Mouse (Mus musculus) C2C12 (cell line): Measurements from ENCODE around the gene Nelfb.

ENCODE experiments used
- CEBPB ChIP-seq: IDR thresholded peaks from one replicate; pipeline ENCODE4 v1.6.1; 2011; ENCODE audit warnings: low read depth, mild to moderate bottlenecking, control low read depth, moderate library complexity
- CTCF ChIP-seq: IDR thresholded peaks from one replicate; pipeline ENCODE4 v1.5.1; 2011; ENCODE audit not compliant: control insufficient read depth, insufficient read depth, insufficient read length
- FOSL1 ChIP-seq: IDR thresholded peaks from one replicate; pipeline ENCODE4 v1.8.0; 2011; ENCODE audit warnings: mild to moderate bottlenecking, low read length; ENCODE audit not compliant: poor library complexity, insufficient read depth, severe bottlenecking
- MYOD1 ChIP-seq: IDR thresholded peaks from one replicate; pipeline ENCODE4 v1.6.1; 2011; ENCODE audit warnings: low read depth; ENCODE audit not compliant: control insufficient read depth, insufficient read length
- MYOG ChIP-seq: IDR thresholded peaks from one replicate; pipeline ENCODE4 v1.6.1; 2011; ENCODE audit not compliant: control insufficient read depth, insufficient read length; ENCODE audit errors: extremely low read depth
- USF1 ChIP-seq: IDR thresholded peaks from one replicate; pipeline ENCODE4 v1.6.1; 2011; ENCODE audit warnings: low read depth, mild to moderate bottlenecking, control low read depth, moderate library complexity

DNA sequence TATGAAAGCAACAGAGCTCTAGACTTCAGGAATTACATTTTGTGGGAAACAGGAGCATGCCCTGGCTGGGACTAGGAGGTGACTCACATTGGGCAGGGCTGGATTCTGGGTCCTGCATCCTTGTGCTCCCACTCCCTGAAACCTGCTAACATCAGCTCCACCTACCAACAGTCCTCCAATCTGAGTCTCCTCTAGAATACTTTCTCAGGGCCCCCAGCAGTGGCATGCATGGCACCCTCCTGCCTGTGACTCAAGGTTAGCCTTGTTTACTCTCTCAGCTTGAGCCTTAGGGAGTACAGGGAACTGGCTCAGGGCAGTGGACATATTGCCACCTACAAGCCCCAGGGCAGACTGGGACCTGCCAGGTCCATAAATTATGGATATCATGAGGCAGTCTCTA is 26.8 kb upstream of the Nelfb start:
- TF ChIP-seq CTCF (no peak), USF1 (no peak), FOSL1 (no peak), MYOG (no peak), MYOD1 (no peak), CEBPB (no peak)
